Mouse (Mus musculus) forebrain, embryonic 12.5 days (tissue): ENCODE data around the gene Tekt5. TPM values are rescaled to one million over a fixed set of nuclear protein-coding genes. Genes with fewer than 3 reads are reported as not detected.

Experiments
- ATAC-seq: fragments of 200-750 bp; cut with Nextera tagmentation; 2 replicates; pipeline ENCODE4 v1.8.0; 2017; ENCODE audit warnings: moderate TSS enrichment; ENCODE audit not compliant: low FRiP score
- H3K27ac ChIP-seq: fragments of 300-500 bp; sonication (generic); 2 replicates; pipeline ENCODE4 v1.5.1; 2016; ENCODE audit warnings: mild to moderate bottlenecking
- H3K27me3 ChIP-seq: fragments of 300-500 bp; sonication (generic); 2 replicates; pipeline ENCODE4 v1.6.1; 2016; ENCODE audit warnings: mild to moderate bottlenecking
- H3K36me3 ChIP-seq: fragments of 300-500 bp; sonication (generic); replicated peaks from 2 replicates; pipeline ENCODE4 v1.6.1; 2016; ENCODE audit warnings: mild to moderate bottlenecking
- H3K4me1 ChIP-seq: fragments of 300-500 bp; sonication (generic); 2 replicates; pipeline ENCODE4 v1.6.1; 2016
- H3K4me2 ChIP-seq: fragments of 300-500 bp; sonication (generic); 2 replicates; pipeline ENCODE4 v1.6.1; 2016; ENCODE audit warnings: mild to moderate bottlenecking, moderate library complexity
- H3K4me3 ChIP-seq: fragments of 300-500 bp; sonication (generic); replicated peaks from 2 replicates; pipeline ENCODE4 v1.5.1; 2016; ENCODE audit warnings: mild to moderate bottlenecking
- H3K9ac ChIP-seq: fragments of 300-500 bp; sonication (generic); 2 replicates; pipeline ENCODE4 v1.6.1; 2016; ENCODE audit warnings: mild to moderate bottlenecking
- H3K9me3 ChIP-seq: fragments of 300-500 bp; sonication (generic); 2 replicates; pipeline ENCODE4 v1.6.1; 2016
- WGBS: fragments of 180-500 bp; shearing (Covaris S2); methylation state at CpG from one replicate; pipeline ENCODE4 v1.1.7; 2016; 5-methylcytosine and 5-hydroxymethylcytosine counted together
- polyA plus RNA-seq: library from polyadenylated mRNA; unstranded; fragments of >200 nt; fragmentation: Nextera tagmentation; extraction: Ambion mirVana; gene quantifications from 2 replicates; pipeline ENCODE4 v1.2.1, GENCODE M21; 2016

Gene Tekt5
- polyA plus RNA-seq, 1 experiment from 2014 or later: 0.14 TPM

- Histone ChIP-seq H3K27me3 (no peaks in the 10 kb centered on the region), H3K4me1 (peaks cover 14% of the 10 kb centered on the region), H3K9me3 (no peaks in the 10 kb centered on the region), H3K36me3 (no peaks in the 10 kb centered on the region), H3K9ac (no peak overlapping the region), H3K4me3 (0 out of 2 replicates have a peak overlapping the region, but pooled peaks have one; percentile 9), H3K27ac (no peak overlapping the region), H3K4me2 (peak overlapping the region; percentile 49)
- 19% methylated on average over 13 of the region's 13 CpGs for WGBS
- peak; percentile 92 for ATAC-seq
These were observed 20.9 kb downstream of the Tekt5 start for GRCm38 (mm10) chr16:10374254-10375011.

- 81% methylated on average over 4 of the region's 4 CpGs for WGBS
- H3K4me3 ChIP-seq: no peak overlapping the region
- H3K36me3 ChIP-seq: no peaks in the 10 kb centered on the region
- H3K4me1 ChIP-seq: peaks cover 17% of the 10 kb centered on the region
- H3K4me2 ChIP-seq: no peak overlapping the region
- no peaks in the 10 kb centered on the region for H3K27me3 ChIP-seq
- H3K9me3 ChIP-seq: no peaks in the 10 kb centered on the region
- no peak for ATAC-seq
- no peak overlapping the region for H3K27ac ChIP-seq
- H3K9ac ChIP-seq: no peak overlapping the region
These were observed 22.9 kb downstream of the Tekt5 start for GRCm38 (mm10) chr16:10372372-10372771.

- Histone ChIP-seq H3K9ac (no peak overlapping the region), H3K9me3 (no peaks in the 10 kb centered on the region), H3K4me2 (no peak overlapping the region), H3K36me3 (no peaks in the 10 kb centered on the region), H3K4me1 (peaks cover 20% of the 10 kb centered on the region), H3K4me3 (no peak overlapping the region), H3K27me3 (no peaks in the 10 kb centered on the region), H3K27ac (no peak overlapping the region)
- 88% methylated on average over 1 of the region's 1 CpGs for WGBS
- no peak for ATAC-seq
These were observed 25.3 kb downstream of the Tekt5 start for GRCm38 (mm10) chr16:10369996-10370395.

- Histone ChIP-seq H3K4me1 (peaks cover 19% of the 10 kb centered on the region), H3K4me3 (no peak overlapping the region), H3K9ac (no peak overlapping the region), H3K27me3 (no peaks in the 10 kb centered on the region), H3K36me3 (no peaks in the 10 kb centered on the region), H3K9me3 (no peaks in the 10 kb centered on the region), H3K4me2 (no peak overlapping the region), H3K27ac (no peak overlapping the region)
- 65% methylated on average over 3 of the region's 3 CpGs for WGBS
- no peak for ATAC-seq
These were observed 25.8 kb downstream of the Tekt5 start for GRCm38 (mm10) chr16:10369468-10369934.

- H3K4me2 ChIP-seq: no peak overlapping the region
- peak overlapping the region; percentile 1; the same call in 1 of the 2 replicates for H3K27ac ChIP-seq
- 0 out of 2 replicates have a peak, but pooled peaks have one; percentile 27 for ATAC-seq
- no peaks in the 10 kb centered on the region for H3K27me3 ChIP-seq
- H3K9me3 ChIP-seq: no peaks in the 10 kb centered on the region
- H3K9ac ChIP-seq: no peak overlapping the region
- no peaks in the 10 kb centered on the region for H3K36me3 ChIP-seq
- H3K4me1 ChIP-seq: peaks cover 16% of the 10 kb centered on the region
- 69% methylated on average over 14 of the region's 14 CpGs for WGBS
- H3K4me3 ChIP-seq: no peak overlapping the region
These were observed 28.8 kb downstream of the Tekt5 start for GRCm38 (mm10) chr16:10366240-10367217.

DNA sequence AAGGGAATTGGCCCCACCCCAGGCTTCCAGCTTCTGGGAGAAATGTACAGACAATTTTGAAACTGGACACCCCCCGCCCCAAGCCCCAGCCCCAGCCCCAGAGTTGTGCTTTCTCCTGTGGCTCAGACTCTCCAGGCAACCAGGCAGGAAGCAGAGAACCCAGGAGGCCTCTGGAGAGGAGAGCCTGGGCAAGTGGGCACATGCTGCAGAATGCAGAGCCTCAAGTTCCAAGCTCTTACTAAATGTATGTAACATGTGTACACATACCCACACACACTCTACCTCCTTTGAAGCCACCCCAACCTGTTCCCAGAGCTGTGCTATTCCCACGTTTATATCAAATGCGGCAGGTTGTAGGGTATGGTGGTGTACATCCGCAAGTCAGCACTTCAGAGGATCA, 29.5 kb downstream of the Tekt5 start:
- Histone ChIP-seq H3K27ac (peak overlapping the region; percentile 1; the same call in 1 of the 2 replicates), H3K36me3 (no peaks in the 10 kb centered on the region), H3K9ac (no peak overlapping the region), H3K9me3 (no peaks in the 10 kb centered on the region), H3K4me3 (no peak overlapping the region), H3K4me1 (peaks cover 16% of the 10 kb centered on the region), H3K27me3 (no peaks in the 10 kb centered on the region), H3K4me2 (no peak overlapping the region)
- 89% methylated on average over 4 of the region's 4 CpGs for WGBS
- ATAC-seq: no peak

DNA sequence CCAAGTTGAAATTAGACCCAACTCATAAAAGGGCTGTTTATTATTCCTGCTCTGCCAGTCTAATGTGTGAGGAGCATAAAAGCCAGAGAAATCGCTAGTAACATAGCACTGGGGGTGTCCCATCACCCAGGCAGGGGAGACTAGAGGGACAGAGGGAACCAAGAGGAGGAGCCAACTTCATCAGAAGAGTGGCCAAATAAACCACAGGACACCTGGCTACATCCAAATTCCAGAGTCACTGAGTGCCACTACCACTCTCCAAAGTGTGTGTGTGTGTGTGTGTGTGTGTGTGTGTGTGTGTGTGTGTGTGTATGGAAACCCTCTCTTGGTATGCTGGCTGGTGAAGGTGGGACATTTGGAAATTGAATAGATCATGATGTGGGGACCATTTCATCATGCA, 32.2 kb downstream of the Tekt5 start:
- peaks cover 6% of the 10 kb centered on the region; the same call in 1 of the 2 replicates for H3K4me1 ChIP-seq
- H3K4me2 ChIP-seq: no peak overlapping the region
- H3K9ac ChIP-seq: no peak overlapping the region
- no peak for ATAC-seq
- no peak overlapping the region for H3K27ac ChIP-seq
- no peak overlapping the region for H3K4me3 ChIP-seq
- no peaks in the 10 kb centered on the region for H3K9me3 ChIP-seq
- WGBS: 67% methylated on average over 1 of the region's 1 CpGs
- H3K36me3 ChIP-seq: no peaks in the 10 kb centered on the region
- no peaks in the 10 kb centered on the region for H3K27me3 ChIP-seq

DNA sequence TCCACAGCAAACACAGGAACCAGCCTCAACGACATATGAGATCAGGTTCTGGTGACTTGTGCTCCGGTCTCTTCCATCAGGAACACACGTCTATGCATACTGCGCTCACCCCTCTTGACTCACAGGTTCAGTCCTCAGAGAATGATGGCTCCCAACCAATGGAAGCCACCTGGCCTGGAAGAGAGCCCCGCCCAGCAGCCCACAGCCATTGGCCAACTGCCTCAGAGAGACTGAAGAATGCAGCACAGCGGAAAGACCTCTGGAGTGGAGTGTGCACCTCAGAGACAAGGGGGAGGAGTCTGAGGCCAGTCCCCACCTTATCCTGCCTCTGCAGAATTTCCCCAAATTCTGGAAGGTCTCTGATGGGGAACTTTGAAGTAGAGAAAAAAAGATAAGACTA, 36.0 kb downstream of the Tekt5 start:
- Histone ChIP-seq H3K9me3 (no peaks in the 10 kb centered on the region), H3K9ac (no peak overlapping the region), H3K27ac (no peak overlapping the region), H3K4me2 (no peak overlapping the region), H3K4me3 (no peak overlapping the region), H3K4me1 (peaks cover 7% of the 10 kb centered on the region; the same call in 1 of the 2 replicates), H3K36me3 (no peaks in the 10 kb centered on the region), H3K27me3 (no peaks in the 10 kb centered on the region)
- no peak for ATAC-seq
- WGBS: 94% methylated on average over 6 of the region's 6 CpGs

DNA sequence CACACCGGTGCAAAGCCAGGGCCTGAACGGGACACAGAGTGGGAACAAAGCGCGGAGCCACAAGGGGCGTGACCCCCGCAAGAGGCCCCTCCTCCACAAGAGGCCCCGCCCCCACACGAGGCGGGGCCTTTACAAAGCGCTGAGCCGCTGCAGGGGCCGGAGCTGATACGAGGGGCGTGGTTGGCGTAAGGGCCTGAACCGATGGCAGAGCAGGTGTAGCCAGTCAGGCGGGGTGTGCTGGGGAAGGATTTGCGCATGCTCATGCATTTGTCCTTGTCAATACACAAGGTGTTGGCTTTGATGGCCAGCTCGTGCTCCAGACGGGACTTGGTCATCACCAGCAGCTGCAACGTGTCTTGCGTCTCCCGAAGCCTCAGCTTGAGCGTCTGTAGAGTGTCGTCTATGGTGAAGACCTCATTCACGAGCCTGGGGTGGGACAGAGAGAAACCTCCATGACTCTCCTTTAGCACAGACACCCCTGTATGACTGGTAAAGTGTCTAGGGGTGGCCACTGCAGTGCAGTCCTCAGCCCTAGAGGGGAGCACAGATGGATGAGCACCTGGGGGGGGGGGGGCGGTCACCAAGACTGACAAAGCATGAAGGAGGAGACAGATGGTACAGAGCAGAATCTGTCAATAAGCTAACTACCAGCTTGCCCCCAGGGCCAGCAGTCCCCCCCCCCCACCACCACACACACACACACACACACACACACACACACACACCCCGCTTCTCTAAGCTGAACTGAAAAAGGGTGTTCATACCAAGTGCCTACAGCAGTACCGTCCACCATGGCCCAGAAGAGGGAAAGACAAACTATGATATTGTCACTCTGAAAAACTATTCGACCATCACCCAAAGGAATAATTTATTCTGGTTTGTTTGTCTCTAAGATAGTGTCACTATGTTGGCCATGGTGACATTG, 37.0 kb downstream of the Tekt5 start:
- no peak overlapping the region for H3K9ac ChIP-seq
- no peaks in the 10 kb centered on the region for H3K27me3 ChIP-seq
- WGBS: 18% methylated on average over 30 of the region's 30 CpGs
- ATAC-seq: peak; percentile 94
- H3K4me2 ChIP-seq: peak overlapping the region; percentile 51
- H3K27ac ChIP-seq: no peak overlapping the region
- no peaks in the 10 kb centered on the region for H3K9me3 ChIP-seq
- no peaks in the 10 kb centered on the region for H3K36me3 ChIP-seq
- H3K4me1 ChIP-seq: peaks cover 7% of the 10 kb centered on the region; the same call in 1 of the 2 replicates
- H3K4me3 ChIP-seq: peak overlapping the region; percentile 23

- ATAC-seq: no peak
- no peaks in the 10 kb centered on the region for H3K27me3 ChIP-seq
- H3K9me3 ChIP-seq: no peaks in the 10 kb centered on the region
- H3K27ac ChIP-seq: no peak overlapping the region
- H3K4me1 ChIP-seq: peaks cover 7% of the 10 kb centered on the region; the same call in 1 of the 2 replicates
- no peak overlapping the region for H3K9ac ChIP-seq
- no peak overlapping the region for H3K4me2 ChIP-seq
- H3K36me3 ChIP-seq: no peaks in the 10 kb centered on the region
- H3K4me3 ChIP-seq: no peak overlapping the region
These were observed 40.3 kb downstream of the Tekt5 start for GRCm38 (mm10) chr16:10355004-10355403.

DNA sequence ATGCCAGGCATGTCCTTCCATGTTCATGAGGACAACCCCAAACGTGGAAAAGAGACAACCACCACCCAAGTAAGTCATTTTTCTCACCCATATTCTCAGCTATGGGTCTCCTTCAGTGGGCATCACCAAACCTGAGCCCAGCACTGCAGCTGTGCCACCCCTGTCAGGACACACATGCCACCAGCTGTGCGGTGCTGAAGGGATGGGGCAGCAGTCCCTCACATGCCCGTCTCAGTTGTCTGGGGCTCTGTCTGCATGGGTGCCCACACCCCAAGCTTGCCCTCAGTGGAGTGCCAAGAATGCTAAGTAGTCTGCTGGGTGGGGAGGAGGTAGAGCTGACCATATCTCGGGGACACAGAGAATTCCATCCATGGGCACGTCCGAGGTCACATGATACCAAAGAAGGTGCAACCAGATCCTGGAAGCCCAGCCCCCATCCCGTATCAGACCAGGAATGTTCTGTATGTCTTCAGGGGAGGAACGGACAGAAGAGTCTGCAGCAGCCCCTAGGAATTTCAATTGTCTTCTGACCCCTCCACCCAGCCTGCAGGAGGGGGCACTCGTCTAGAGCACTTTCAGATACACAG, 44.1 kb downstream of the Tekt5 start:
- H3K4me3 ChIP-seq: no peak overlapping the region
- H3K4me2 ChIP-seq: no peak overlapping the region
- no peaks in the 10 kb centered on the region for H3K9me3 ChIP-seq
- no peaks in the 10 kb centered on the region for H3K36me3 ChIP-seq
- 67% methylated on average over 9 of the region's 9 CpGs for WGBS
- no peaks in the 10 kb centered on the region for H3K27me3 ChIP-seq
- H3K4me1 ChIP-seq: no peaks in the 10 kb centered on the region
- no peak overlapping the region for H3K9ac ChIP-seq
- ATAC-seq: no peak
- H3K27ac ChIP-seq: no peak overlapping the region
